Mouse (Mus musculus) ES-E14 (cell line): ENCODE results near the gene Fbxw4. TPM values are rescaled to one million over a fixed set of nuclear protein-coding genes. Genes with fewer than 3 reads are reported as not detected.

ENCODE experiments used
- DNase-seq: peaks from one replicate; pipeline ENCODE4 v3.0.0-alpha.2; 2013; ENCODE audit warnings: low read depth, low spot score
- H3K27ac ChIP-seq: 2 replicates; pipeline ENCODE4 v1.5.1; 2012; ENCODE audit warnings: low read depth, mild to moderate bottlenecking, low read length, moderate library complexity, mixed read lengths; ENCODE audit not compliant: poor library complexity, insufficient read depth, severe bottlenecking
- H3K36me3 ChIP-seq: 2 replicates; pipeline ENCODE4 v1.6.1; 2012; ENCODE audit warnings: mild to moderate bottlenecking, low read length, moderate library complexity, mixed read lengths; ENCODE audit not compliant: control insufficient read depth, poor library complexity, insufficient read depth, severe bottlenecking
- H3K4me1 ChIP-seq, 2 experiments: fragments of 150-350 bp in 1 of 2; sonication (generic) in 1 of 2; 2 replicates each; pipeline ENCODE4 v1.6.1; 2012; ENCODE audit warnings: low read length in 2 of 2, mild to moderate bottlenecking in 1 of 2, mixed read lengths in 1 of 2; ENCODE audit not compliant: control insufficient read depth in 2 of 2, insufficient read depth in 2 of 2, poor library complexity in 1 of 2
- H3K4me3 ChIP-seq, 2 experiments: fragments of 150-350 bp in 1 of 2; sonication (generic) in 1 of 2; 2 replicates each; pipeline ENCODE4 v1.5.1; 2012; ENCODE audit warnings: low read length in 2 of 2, low read depth in 1 of 2, mild to moderate bottlenecking in 1 of 2, mixed read lengths in 1 of 2; ENCODE audit not compliant: insufficient read depth in 1 of 2, poor library complexity in 1 of 2, severe bottlenecking in 1 of 2
- H3K9ac ChIP-seq: 2 replicates; pipeline ENCODE4 v1.6.1; 2012; ENCODE audit warnings: low read depth, mild to moderate bottlenecking, low read length, mixed read lengths; ENCODE audit not compliant: poor library complexity, insufficient read depth, severe bottlenecking
- H3K9me3 ChIP-seq: fragments of 150-350 bp; sonication (generic); 2 replicates; pipeline ENCODE4 v1.6.1; 2012; ENCODE audit warnings: low read depth, mild to moderate bottlenecking, low read length; ENCODE audit not compliant: control insufficient read depth, insufficient read depth
- CHD2 ChIP-seq: IDR thresholded peaks from 2 replicates; pipeline ENCODE4 v1.6.1; 2014; ENCODE audit warnings: mild to moderate bottlenecking, low read depth, low read length, inconsistent platforms
- HCFC1 ChIP-seq: IDR thresholded peaks from 2 replicates; pipeline ENCODE4 v1.6.1; 2012; ENCODE audit warnings: low read length, inconsistent platforms, borderline replicate concordance; ENCODE audit not compliant: insufficient read depth
- MAFK ChIP-seq: IDR thresholded peaks from 2 replicates; pipeline ENCODE4 v1.6.1; 2014; ENCODE audit warnings: mild to moderate bottlenecking, low read depth, low read length, inconsistent platforms; ENCODE audit not compliant: insufficient read depth
- ZC3H11A ChIP-seq: IDR thresholded peaks from 2 replicates; pipeline ENCODE4 v1.6.1; 2012; ENCODE audit warnings: low read depth, mild to moderate bottlenecking, inconsistent platforms, low read length, borderline replicate concordance
- ZNF384 ChIP-seq: IDR thresholded peaks from 2 replicates; pipeline ENCODE4 v1.6.1; 2012; ENCODE audit warnings: low read depth, low read length, inconsistent platforms
- in situ Hi-C, 2 experiments: fragments of 600-800 bp; cut with MboI; formaldehyde crosslinking; loops; one replicate each; pipeline ENCODE4 v1.15.1; 2025; ENCODE audit warnings: low sequenced_read_pairs in 2 of 2, inconsistent platforms in 1 of 2; ENCODE audit not compliant: unreplicated experiment in 2 of 2
- total RNA-seq: library from RNA; depleted of rRNA; stranded (reverse); fragments of 300-350 nt; gene quantifications from 2 replicates; pipeline ENCODE4 v1.2.3, GENCODE M21; 2012

Gene Fbxw4
- total RNA-seq, 1 experiment = 6.3 TPM

DNA sequence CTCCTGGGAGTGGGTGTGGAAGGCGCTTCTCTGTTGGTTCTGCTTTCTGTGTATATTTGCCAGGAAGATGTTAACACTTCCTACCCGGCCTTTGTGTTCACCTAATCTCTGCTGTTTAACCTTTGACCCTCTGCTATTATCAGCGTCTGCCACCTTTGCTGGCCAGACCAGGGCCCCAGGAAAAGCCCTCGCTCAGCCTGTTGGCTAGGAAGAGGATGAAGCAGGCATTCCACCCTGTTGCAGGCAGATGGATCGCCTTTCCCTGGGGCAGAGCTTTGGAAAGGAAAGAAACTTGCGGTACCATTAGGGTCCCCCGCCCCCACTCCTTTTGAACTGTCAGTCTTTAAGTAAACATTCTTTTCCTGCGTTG lies 84.5 kb downstream of the Fbxw4 start:
- no peak for DNase-seq
- Histone ChIP-seq H3K9ac (no peak overlapping the region), H3K27ac (no peak overlapping the region), H3K9me3 (no peaks in the 10 kb centered on the region), H3K4me3 (no peak overlapping the region), H3K36me3 (peaks cover 10% of the 10 kb centered on the region; the same call in 1 of the 2 replicates), H3K4me1 (peaks cover 0 to 19% of the 10 kb centered on the region in 2 experiments; a peak in 1 of 4 replicates)
- in situ Hi-C loops = loop anchor here in 1 of 2 experiments (10.0 kb wide), 1 partner anchor 169 kb away; the partner anchor contains the start of genes Fgf8 and Npm3
- TF ChIP-seq MAFK = no peak
- no peak for TF ChIP-seq CHD2
- TF ChIP-seq ZC3H11A = no peak

DNA sequence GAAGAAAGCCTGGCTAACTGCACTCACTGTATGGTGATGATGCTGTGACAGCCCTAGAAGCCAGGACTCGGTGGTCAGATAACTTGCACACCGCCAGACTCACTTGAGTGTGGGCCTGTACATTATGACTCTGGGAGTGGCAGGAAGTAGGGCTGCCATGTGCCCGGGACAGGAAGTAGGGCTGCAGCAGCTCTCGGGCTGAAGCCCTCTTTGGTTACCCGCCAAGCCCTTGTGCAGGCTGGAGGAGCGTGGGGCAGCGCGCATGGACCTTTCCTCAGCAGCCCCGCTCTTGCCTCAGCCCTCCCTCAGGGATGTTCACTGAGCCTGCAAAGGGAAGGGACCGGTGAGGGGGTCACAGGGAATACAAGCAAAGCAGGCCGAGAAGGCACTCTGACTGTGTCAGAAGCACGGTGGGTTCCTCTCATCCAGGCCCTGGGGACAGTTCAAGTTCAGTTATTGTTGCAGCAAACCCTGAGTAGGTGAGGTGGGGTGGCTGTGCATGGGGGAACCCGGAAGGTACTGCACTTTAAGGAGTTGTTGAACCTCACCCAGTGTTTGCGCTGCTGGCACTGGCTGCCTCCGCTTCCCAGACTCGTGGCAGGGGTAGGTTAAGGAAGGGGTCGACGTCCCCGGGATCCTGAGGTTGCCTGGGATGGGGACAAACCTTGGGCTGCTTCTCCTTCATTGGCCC lies 85.0 kb downstream of the Fbxw4 start:
- Histone ChIP-seq H3K27ac (no peak overlapping the region), H3K4me3 (no peak overlapping the region), H3K4me1 (peaks cover 0 to 19% of the 10 kb centered on the region in 2 experiments; a peak in 1 of 4 replicates), H3K9ac (no peak overlapping the region), H3K36me3 (peaks cover 10% of the 10 kb centered on the region; the same call in 1 of the 2 replicates), H3K9me3 (no peaks in the 10 kb centered on the region)
- TF ChIP-seq ZC3H11A (no peak), HCFC1 (no peak), CHD2 (no peak), MAFK (no peak), ZNF384 (no peak)
- DNase-seq = no peak
- in situ Hi-C loops = loop anchor here in 1 of 2 experiments (10.0 kb wide), 1 partner anchor 170 kb away; the partner anchor contains the start of genes Fgf8 and Npm3

DNA sequence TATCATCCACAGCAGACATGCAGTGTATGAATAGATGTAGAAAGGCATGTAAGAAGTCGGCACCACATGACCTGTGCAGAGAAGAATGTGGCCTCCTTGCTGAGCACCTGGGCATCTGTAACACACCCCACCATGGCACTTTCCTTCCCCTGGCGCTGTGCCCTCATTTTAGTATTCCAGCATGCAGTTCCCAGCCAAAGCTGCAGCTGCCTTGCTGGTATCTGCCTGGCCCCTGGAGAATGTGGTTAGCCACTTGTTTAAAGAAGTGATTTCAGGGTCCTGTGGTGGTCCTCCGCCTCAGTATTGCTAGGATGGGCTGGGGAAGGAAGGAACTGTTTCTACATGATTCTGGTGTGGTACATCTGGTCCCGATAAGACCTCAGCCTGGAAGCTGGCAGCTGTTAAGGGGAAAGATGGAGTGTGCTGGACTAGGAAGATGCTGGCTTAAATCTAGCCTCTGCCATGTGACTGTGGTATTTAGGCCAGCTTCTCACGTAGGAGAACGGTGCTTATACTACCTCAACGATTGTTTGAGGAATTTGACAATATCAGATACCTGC lies 85.7 kb downstream of the Fbxw4 start:
- in situ Hi-C loops = loop anchor here in 1 of 2 experiments (10.0 kb wide), 1 partner anchor 170 kb away; the partner anchor contains the start of genes Fgf8 and Npm3
- Histone ChIP-seq H3K9me3 (no peaks in the 10 kb centered on the region), H3K4me1 (peaks cover 0 to 18% of the 10 kb centered on the region in 2 experiments; a peak in 1 of 4 replicates), H3K4me3 (no peak overlapping the region), H3K36me3 (peaks cover 10% of the 10 kb centered on the region; the same call in 1 of the 2 replicates), H3K9ac (no peak overlapping the region), H3K27ac (no peak overlapping the region)
- TF ChIP-seq ZC3H11A = no peak
- TF ChIP-seq MAFK = no peak
- no peak for TF ChIP-seq CHD2
- no peak for TF ChIP-seq ZNF384
- TF ChIP-seq HCFC1 = no peak
- no peak for DNase-seq

DNA sequence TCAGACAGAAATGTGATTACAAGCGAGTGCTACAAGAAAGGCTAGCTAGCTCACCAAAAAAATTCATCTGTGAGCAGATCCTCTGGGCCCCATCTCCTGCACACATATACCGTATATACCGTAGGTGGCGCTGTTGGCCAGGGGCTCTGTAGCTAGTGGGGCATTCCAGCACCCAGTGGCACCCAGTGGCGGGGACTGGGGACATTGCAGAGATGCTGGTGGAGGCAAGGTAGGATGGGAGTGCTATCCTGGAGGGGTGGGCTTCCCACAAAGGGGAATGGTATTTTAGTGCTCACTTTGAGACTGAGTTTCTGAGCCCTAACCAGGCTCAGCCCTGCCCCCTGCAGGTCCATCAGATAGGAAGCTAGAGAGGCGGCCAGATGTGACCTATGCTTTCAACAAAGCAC lies 86.2 kb downstream of the Fbxw4 start:
- in situ Hi-C loops = loop anchor here in 1 of 2 experiments (10.0 kb wide), 1 partner anchor 171 kb away; the partner anchor contains the start of genes Fgf8 and Npm3
- H3K4me3 ChIP-seq = no peak overlapping the region
- H3K36me3 ChIP-seq = peaks cover 6% of the 10 kb centered on the region; the same call in 1 of the 2 replicates
- peak; percentile 57 for DNase-seq
- TF ChIP-seq HCFC1 (no peak), CHD2 (no peak), MAFK (no peak), ZNF384 (no peak), ZC3H11A (no peak)
- no peak overlapping the region for H3K27ac ChIP-seq
- peaks cover 0 to 13% of the 10 kb centered on the region in 2 experiments; a peak in 1 of 4 replicates for H3K4me1 ChIP-seq
- no peak overlapping the region for H3K9ac ChIP-seq
- H3K9me3 ChIP-seq = no peaks in the 10 kb centered on the region
